Mouse (Mus musculus): Measurements from ENCODE around the gene Ttc7b. TPM values are rescaled to one million over a fixed set of nuclear protein-coding genes. Genes with fewer than 3 reads are reported as not detected.

Ttc7b gene
- polyA plus RNA-seq, 1 experiment from 2014 or later = 2.2 TPM

GRCm38 (mm10) chr12:100481443-100482026 lies 39.1 kb downstream of the Ttc7b start:
- no peak overlapping the region for H3K4me2 ChIP-seq (ENCODE audit: low read depth, low read length)
- no peak for ATAC-seq
- WGBS (ENCODE audit: insufficient replicate concordance) = 79% methylated on average over 8 of the region's 8 CpGs

GRCm38 (mm10) chr12:100480642-100481442 lies 39.8 kb downstream of the Ttc7b start:
- no peak overlapping the region for H3K27ac ChIP-seq (ENCODE audit: low read depth)

More at GRCm38 (mm10) chr12:100481443-100482026, 39.1 kb downstream of the Ttc7b start:
- Histone ChIP-seq H3K9me3 (ENCODE audit: low read length) (no peaks in the 10 kb centered on the region), H3K4me3 (ENCODE audit: low read depth, low read length) (no peak overlapping the region), H3K27ac (ENCODE audit: low read depth) (no peak overlapping the region), H3K4me1 (ENCODE audit: insufficient read depth) (peaks cover 12% of the 10 kb centered on the region), H3K27me3 (ENCODE audit: insufficient read depth, low read length) (no peaks in the 10 kb centered on the region), H3K9ac (replicated peaks) (no peak overlapping the region), H3K36me3 (replicated peaks; ENCODE audit: insufficient read depth, low read length) (0 out of 2 replicates have a peak, but pooled peaks cover 2% of the 10 kb centered on the region)
- DNase-seq = no peak
- TF ChIP-seq CTCF (IDR thresholded peaks at IDR 0.05; ENCODE audit: low read depth) (no peak), EP300 (IDR thresholded peaks at IDR 0.05; ENCODE audit: low read depth) (no peak)

GRCm38 (mm10) chr12:100479892-100480621 lies 40.6 kb downstream of the Ttc7b start:
- H3K27me3 ChIP-seq (ENCODE audit: insufficient read depth, low read length) = no peaks in the 10 kb centered on the region
- peaks cover 15% of the 10 kb centered on the region for H3K4me1 ChIP-seq (ENCODE audit: insufficient read depth)
- H3K9me3 ChIP-seq (ENCODE audit: low read length) = no peaks in the 10 kb centered on the region
- H3K36me3 ChIP-seq (replicated peaks; ENCODE audit: insufficient read depth, low read length) = 0 out of 2 replicates have a peak, but pooled peaks cover 2% of the 10 kb centered on the region
- DNase-seq (peak; percentile 87), ATAC-seq (peak; percentile 74)
- H3K4me2 ChIP-seq (ENCODE audit: low read depth, low read length) = no peak overlapping the region
- H3K27ac ChIP-seq (ENCODE audit: low read depth) = no peak overlapping the region
- no peak overlapping the region for H3K9ac ChIP-seq (replicated peaks)
- H3K4me3 ChIP-seq (ENCODE audit: low read depth, low read length) = no peak overlapping the region
- TF ChIP-seq EP300 (IDR thresholded peaks at IDR 0.05; ENCODE audit: low read depth) (no peak), CTCF (IDR thresholded peaks at IDR 0.05; ENCODE audit: low read depth) (peak; percentile 86)
- 40% methylated on average over 7 of the region's 7 CpGs for WGBS (ENCODE audit: insufficient replicate concordance)

More at GRCm38 (mm10) chr12:100480642-100481442, 39.8 kb downstream of the Ttc7b start:
- no peak for TF ChIP-seq CTCF (IDR thresholded peaks at IDR 0.05; ENCODE audit: low read depth)
- TF ChIP-seq EP300 (IDR thresholded peaks at IDR 0.05; ENCODE audit: low read depth) = no peak
- Histone ChIP-seq H3K9ac (replicated peaks) (no peak overlapping the region), H3K9me3 (ENCODE audit: low read length) (no peaks in the 10 kb centered on the region), H3K4me1 (ENCODE audit: insufficient read depth) (peaks cover 13% of the 10 kb centered on the region), H3K36me3 (replicated peaks; ENCODE audit: insufficient read depth, low read length) (0 out of 2 replicates have a peak, but pooled peaks cover 2% of the 10 kb centered on the region), H3K4me2 (ENCODE audit: low read depth, low read length) (no peak overlapping the region), H3K4me3 (ENCODE audit: low read depth, low read length) (no peak overlapping the region), H3K27me3 (ENCODE audit: insufficient read depth, low read length) (no peaks in the 10 kb centered on the region)
- ATAC-seq = no peak
- no peak for DNase-seq
- WGBS (ENCODE audit: insufficient replicate concordance) = 72% methylated on average over 15 of the region's 15 CpGs

GRCm38 (mm10) chr12:100479270-100479869 lies 41.3 kb downstream of the Ttc7b start:
- Histone ChIP-seq H3K27me3 (ENCODE audit: insufficient read depth, low read length) (no peaks in the 10 kb centered on the region), H3K9me3 (ENCODE audit: low read length) (no peaks in the 10 kb centered on the region), H3K4me1 (ENCODE audit: insufficient read depth) (peaks cover 15% of the 10 kb centered on the region), H3K36me3 (replicated peaks; ENCODE audit: insufficient read depth, low read length) (0 out of 2 replicates have a peak, but pooled peaks cover 2% of the 10 kb centered on the region), H3K4me2 (ENCODE audit: low read depth, low read length) (no peak overlapping the region), H3K4me3 (ENCODE audit: low read depth, low read length) (no peak overlapping the region), H3K27ac (ENCODE audit: low read depth) (no peak overlapping the region), H3K9ac (replicated peaks) (no peak overlapping the region)
- ATAC-seq (peak; percentile 44), DNase-seq (no peak)
- 55% methylated on average over 10 of the region's 10 CpGs for WGBS (ENCODE audit: insufficient replicate concordance)
- no peak for TF ChIP-seq EP300 (IDR thresholded peaks at IDR 0.05; ENCODE audit: low read depth)

GRCm38 (mm10) chr12:100478615-100479014 lies 42.0 kb downstream of the Ttc7b start:
- no peak for ATAC-seq
- H3K4me2 ChIP-seq (ENCODE audit: low read depth, low read length) = no peak overlapping the region

More at GRCm38 (mm10) chr12:100478615-100479014, 42.0 kb downstream of the Ttc7b start:
- WGBS (ENCODE audit: insufficient replicate concordance) = 69% methylated on average over 6 of the region's 6 CpGs
- 0 out of 2 replicates have a peak, but pooled peaks cover under 1% of the 10 kb centered on the region for H3K36me3 ChIP-seq (replicated peaks; ENCODE audit: insufficient read depth, low read length)
- TF ChIP-seq EP300 (IDR thresholded peaks at IDR 0.05; ENCODE audit: low read depth) = no peak
- no peak for DNase-seq
- H3K4me3 ChIP-seq (ENCODE audit: low read depth, low read length) = no peak overlapping the region
- no peaks in the 10 kb centered on the region for H3K27me3 ChIP-seq (ENCODE audit: insufficient read depth, low read length)
- no peak overlapping the region for H3K9ac ChIP-seq (replicated peaks)
- H3K9me3 ChIP-seq (ENCODE audit: low read length) = no peaks in the 10 kb centered on the region
- no peak overlapping the region for H3K27ac ChIP-seq (ENCODE audit: low read depth)
- peaks cover 15% of the 10 kb centered on the region for H3K4me1 ChIP-seq (ENCODE audit: insufficient read depth)

Measured in liver, postnatal 0 days (tissue).